Mouse (Mus musculus) urinary bladder, adult 18-20 months (tissue): ENCODE measurements around the gene Serinc5.
A peak's percentile ranks its signal among the peaks of the same experiment; 100 is the strongest.
"Not testable (repeated sequence)": the region's sequence is repeated elsewhere in the genome, so short reads cannot be mapped to it uniquely, and the experiment has no call there.

ENCODE experiments used
- DNase-seq, 2 experiments: peaks; one replicate each; pipeline ENCODE4 v3.0.0; 2022; ENCODE audit warnings: low spot score in 2 of 2, mixed read lengths in 2 of 2

The Serinc5 gene

DNA sequence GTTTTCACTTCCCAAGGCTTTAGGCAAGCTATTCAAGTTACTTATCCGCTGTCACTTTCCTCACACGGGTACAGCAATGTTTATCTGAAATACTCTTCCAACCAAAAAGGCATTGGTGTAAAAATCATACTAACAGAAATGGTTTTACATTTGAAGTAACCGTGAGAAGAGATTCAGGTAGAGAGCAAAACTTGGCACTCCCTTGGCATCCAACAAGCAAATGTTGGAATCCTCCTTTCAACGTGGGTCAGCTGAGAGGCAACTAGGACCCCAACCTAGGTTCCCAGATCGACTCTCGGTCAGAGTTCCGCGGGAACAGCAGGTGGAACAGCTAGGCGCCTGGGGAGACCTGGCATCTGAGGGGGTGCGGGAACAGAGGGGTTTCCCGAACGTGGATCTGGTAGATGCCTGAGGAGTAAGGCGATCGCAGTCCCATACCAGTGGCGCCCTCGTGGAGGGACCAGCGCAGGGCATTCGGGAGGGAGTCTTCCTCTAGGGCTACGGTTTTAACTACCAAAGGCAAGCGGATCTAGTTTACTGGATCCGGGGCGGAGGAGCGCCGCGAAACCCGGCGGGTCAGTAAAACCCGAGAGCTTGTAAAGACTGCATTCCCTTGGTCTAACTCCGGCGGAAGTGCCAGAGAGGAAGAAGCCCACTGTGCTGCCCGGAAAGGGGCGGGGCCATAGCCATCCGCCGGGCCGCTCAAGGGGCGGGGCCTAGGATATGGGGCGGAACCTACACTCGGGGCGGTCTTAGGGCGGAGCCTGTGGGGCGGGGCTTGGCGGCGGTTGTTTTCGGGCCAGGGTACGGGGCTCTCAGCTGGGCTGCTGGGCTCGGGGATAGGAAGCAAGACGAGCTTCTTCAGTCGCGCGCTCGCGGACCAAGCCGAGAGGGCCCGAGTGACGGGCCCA is at the start of gene Serinc5:
Gene Serinc5 (plus strand): TSS at position 781 of the 911 bp plus-strand sequence.
- DNase-seq = peak; percentile 97 to 100

DNA sequence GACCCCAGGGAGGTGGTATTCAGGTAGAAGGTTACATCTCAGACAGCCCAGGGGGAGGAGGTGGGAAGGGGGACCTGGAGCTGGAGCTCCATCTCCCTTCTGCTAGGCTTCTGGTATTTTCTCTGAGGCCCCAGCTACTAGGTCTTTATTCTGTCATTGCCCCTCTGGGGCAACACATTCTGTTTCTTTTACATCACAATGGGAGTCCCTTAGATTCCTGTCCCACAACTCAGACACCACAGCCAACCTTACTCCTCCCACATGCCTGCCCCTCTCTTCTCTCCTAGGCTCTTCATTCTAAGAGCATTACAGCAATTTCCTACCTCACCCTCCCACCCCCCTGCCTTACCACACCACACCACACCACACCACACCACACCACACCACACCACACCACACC is 34.8 kb upstream of the Serinc5 start, which contains the start of gene Spz1:
Gene Spz1 (minus strand): TSS at position 101 of the 400 bp plus-strand sequence.
- no peak for DNase-seq

DNA sequence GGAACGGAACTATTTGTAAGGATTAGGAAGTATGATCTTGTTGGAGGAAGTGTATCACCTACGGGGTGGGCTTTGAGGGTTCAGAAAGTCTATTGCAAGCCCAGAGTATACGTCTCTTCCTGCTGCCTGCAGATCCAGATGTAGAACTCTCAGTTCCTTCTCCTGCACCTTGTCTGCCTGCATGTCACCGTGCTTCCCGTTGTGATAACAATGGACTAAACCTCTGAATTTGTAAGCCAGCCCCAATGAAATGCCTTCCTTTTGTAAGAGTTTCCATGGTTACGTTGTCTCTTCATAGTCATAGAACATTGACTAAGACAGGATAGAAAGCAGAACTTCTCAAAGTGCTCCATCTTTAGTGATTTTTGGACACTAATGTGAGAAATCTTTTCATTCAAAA is 34.2 kb upstream of the Serinc5 start:
- no peak for DNase-seq

DNA sequence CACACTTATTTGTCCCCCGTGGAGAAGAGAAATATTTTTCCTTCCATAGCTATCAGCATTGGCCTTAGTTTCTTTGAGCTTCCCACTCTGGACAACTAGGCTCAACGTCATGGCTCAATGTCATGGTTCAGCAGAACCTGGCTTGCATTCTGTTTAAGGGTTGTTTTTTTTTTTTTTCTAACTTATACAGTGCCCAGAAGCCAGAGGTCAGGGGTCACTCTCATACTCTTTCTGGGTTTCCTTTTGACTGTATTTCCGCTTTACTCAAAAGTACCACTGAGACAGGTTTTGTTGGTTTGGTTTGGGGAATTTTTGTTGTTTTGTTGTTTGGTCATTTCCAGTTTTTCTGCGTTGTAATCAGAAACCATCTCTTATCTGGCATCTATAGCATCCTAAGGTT is 32.7 kb upstream of the Serinc5 start:
- DNase-seq = no peak

DNA sequence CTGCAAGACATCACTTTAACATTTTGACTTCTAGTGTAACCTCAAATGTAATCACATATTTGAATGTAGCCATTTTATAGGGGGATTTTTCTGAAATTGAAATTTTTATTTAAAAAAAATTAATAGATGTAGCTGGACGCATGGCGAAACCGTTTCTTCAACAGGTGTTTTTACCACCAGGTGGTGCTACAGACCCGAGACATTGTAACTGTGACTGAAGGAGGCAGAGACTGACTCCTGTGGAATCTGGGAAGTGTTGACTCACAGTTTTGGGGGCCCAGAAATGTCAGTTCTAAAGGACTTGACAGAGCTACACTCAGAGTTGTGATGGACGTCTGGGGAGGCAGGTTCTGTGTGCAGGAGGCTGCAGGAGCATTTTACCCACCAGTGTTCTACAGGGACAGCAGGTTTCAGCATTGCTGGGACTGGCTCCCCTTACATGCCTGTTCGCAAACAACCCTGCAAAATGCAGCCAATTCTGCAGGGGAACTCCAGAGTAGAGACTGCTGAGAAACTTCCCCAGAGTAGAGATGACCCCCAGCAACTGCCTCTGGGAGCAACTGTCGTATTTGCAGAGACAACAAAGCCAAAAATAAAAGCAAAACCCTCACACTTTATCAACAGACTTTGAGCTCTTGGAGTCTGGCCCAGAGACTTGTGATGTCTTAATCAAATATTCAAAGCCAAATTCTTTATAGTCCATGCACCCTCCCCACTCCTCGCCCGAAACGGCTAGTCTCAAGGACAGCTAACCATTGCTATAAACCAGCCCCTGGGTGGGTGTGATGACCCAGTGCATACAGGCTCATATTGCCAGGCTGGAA is 30.5 kb upstream of the Serinc5 start:
- DNase-seq = peak; percentile 47 to 54

DNA sequence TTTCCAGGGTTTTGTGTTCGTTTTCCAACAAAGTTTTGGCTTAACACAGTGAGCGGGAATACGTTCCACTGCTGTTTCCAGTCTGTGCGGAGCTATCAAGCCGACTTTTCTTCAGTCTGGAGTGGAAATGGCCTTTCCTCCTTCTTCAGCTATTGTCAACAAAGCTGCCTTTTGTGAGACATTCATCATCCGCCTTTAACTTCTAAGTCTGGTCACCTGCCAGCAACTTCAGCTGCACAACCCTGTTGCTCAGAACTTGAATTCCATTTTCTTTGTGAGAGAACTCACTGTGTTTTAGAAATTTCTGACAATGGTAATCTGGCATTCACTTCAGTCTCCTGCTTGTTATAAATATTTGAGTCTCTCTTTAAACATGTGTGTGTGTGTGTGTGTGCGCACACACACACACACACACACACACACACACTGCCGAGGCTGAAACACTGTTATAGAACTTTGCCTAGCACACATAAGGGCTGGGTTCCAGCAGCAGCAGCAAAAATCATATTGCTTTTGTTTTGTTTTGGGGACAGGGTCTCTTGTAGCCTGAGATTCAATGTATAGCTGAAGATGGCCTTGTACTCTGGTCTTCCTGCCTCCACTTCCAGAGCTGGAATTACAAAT is 26.7 kb upstream of the Serinc5 start:
- no peak for DNase-seq

DNA sequence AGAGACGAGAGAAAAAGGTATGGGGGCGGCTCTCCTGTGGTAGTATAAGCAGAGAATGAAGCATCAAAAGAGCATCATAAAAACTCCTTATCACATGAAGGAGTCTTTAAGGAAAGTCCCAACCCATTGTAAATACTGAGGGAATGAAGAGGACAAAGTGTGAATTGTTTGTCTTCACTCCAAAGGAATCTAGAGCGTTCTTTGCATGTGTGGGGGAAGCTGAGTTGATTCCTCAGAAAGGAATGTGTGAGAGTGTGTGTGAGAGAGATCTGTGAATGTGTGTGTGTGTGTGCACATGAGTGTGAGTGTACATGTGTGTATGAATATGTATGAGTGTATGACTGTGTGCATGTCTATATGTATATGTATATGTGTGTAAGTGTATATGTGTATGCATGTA is 22.2 kb upstream of the Serinc5 start:
- no peak for DNase-seq

DNA sequence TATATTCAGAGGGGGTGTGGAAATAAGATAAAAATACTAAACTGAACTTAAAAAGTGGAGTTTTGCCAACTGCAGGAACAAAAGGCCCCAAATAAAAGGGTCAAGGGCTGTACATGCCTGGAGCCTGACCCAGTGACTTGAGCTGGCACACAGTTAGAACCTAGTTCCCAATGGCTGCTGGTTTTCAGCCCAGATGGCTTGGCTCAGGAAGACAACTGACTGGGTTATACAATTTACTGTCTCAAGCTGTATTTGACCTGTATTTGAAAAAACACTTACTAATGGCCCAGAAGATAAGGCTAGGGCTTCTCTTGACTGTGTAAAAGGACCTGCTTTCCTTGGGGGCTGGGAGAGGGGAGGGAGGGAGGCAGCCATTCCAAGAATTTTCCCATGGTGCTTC is 21.6 kb upstream of the Serinc5 start:
- DNase-seq = no peak

DNA sequence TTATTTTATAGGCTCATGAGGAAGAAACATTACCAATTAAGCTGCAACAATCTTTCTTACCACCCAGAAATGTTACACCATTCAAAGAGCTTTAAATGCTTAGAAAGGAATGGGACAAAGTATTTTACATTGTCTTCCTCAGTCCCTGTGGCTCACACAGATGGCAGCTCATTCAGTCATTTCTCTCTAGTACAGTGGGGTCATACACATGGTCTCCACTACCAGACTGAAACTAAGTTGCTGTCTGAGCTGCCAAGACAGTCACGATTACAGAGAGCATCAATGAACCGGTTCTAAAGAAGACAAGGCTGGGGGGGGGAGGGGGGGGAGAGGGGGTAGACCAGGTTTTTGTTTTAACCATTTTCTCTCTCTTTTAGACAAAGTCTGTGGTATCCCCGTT is 19.7 kb upstream of the Serinc5 start:
- no peak for DNase-seq

DNA sequence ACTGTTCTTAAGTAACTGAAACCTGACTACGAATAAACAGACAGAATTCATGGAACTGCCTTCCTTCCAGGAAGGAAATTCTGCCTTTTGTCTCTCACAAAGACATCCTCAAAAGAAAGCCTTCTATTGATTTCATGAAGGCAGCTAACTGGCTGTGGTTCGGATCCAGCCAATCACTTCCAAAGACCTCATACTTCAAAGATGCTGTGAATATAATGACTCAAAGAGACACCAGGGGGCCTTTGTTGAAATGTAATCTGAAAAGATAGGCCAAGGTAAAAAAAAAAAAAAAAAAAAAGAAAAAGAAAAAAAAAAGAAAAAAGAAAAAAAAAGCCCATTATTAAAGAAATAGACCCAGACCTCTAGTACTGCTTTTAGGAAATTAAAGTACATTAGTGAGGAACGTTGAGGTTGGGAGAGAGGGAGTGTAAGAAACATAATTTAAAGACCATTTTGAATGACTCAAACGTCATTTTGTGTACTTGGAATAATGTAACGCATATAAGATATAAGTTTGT is 18.6 kb upstream of the Serinc5 start:
- no peak for DNase-seq

DNA sequence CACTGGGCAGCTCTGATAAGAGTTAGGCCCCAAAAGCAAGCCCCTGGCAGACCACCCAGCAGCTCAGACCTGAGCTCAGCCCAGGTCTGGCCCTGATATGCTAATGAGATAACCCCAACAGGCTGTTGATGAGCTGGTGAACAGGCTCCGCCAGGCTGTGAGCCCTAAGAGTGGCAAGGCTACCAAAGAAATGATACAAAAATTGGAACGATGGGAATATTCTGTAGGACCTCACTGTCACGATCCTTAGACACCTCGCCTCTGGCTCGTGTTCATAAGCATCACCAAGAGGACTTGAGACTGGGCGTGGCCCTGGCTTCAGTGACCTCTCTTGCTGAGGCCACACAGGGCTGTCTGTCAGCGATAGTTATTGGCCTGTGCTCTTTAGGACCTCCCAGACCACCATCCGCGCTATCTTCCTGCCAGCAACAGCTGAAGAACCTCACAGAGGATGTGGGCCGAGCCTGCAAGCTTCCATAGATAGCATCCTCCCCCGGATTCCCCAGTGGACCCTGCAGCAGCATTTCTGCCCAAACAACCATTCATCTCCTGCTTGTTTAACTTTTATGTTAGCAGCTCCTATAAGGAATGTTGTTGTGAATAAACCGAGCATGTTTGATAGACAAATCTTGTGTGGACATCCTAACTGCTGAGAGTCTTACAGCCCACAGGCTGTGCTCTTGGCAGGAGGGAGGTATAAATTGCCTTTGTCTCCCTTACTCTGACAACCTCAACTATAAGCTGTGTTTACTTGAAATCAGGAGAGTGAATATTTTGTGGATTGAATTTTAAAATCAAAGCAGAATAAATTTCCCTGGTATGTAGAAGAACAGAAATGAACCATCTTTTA is 17.9 kb upstream of the Serinc5 start:
- peak in 1 of 2 experiments; percentile 25 for DNase-seq

DNA sequence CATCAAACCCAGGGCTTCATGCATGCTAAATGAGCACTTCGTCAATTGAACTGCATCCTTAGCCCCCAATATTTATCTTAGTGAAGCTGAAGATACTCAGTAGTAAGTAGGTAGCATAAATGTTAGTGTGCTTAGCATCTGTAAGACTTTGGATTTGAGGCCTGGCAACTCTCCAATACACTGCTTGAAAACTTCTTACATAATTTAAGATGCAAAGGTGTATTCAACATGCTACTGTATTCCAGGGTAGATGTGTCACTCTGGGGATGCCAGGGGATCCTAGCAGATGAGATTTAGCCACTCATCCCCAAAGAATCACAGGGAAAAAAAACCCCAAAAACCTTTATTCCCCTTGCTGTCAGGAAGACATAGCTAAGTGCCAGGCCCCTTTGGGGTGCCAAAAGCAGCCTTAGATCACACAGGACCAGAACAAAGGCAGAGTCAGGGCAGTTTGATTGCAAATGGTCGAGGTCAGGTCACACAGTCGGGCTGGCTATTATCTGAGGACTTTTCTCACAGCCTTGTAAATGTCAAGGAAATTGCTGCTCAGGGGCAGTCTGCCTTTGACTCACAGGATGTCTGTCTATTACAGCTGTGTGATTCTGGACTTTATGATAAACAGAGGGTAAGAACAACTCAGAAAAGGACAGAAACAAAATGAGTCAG is 17.0 kb upstream of the Serinc5 start:
- DNase-seq = no peak

DNA sequence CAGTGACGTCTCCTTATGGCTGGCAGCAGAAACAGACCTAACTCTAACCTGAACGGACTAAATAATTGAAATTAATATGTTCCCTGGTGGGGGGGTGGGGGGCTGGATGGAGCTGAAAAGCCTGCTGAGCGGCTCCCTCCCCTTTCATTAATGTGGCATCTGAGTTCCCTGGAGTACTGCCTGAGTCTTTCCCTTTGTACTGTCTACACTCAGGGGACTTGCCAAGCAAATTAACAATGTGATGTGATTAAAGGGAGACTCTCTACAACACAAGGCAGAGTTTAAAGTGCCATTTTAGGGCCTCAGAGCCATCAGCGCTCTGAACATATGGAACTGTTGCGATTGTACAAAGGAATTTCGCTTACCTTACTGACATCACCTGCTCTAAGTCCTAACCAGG is 16.4 kb upstream of the Serinc5 start:
- no peak for DNase-seq

DNA sequence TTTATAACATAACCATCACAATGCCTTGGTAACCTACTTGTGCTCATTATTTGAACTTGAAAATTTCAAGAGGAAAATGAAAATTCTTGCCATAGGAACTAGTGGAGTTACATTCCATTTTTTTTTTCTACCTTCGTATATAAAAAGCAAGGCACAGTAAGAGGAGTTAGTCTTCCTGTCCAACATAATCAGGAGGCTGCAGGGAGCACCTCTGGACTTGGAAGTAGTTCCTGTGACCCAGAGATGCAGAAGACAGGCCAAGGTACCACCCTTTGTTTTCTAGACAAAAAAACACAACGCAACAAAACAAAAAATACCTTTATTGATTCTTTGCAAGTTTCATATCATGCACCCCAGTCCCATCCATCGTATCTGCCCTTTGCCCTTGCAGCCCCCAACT is 16.0 kb upstream of the Serinc5 start:
- no peak for DNase-seq

DNA sequence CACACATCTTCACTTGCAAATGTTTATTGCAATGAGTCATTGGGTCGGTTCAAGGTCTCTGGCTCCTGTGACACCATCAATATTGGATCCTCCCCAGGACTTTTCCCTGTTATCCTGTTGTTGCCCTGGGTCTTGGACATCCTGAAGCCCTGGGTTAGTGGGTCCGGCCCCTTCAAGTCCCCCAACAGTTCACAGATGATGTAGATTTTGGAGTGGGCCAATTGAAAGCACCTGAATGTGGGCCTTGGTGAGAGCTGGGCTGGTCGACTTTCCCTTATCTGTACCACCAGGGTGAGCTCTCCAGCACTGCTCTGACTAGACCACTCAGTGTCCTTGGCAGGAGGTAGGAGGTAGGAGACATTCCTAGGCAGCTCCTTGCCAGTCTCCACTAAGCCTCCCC is 15.5 kb upstream of the Serinc5 start:
- no peak for DNase-seq

DNA sequence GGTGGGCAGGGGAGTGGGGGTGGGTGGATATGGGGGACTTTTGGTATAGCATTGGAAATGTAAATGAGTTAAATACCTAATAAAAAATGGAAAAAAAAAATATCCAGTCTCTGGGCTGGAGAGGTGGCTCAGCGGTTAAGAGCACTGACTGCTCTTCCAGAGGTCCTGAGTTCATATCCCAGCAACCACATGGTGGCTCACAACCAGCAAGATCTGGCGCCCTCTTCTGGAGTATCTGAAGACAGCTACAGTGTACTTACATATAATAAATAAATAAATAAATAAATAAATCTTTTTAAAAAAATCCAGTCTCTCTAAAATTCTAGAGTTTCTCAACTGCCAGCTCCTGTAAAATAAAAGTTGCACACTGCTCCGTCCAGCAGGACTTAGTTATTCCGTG is 5.6 kb upstream of the Serinc5 start:
- DNase-seq = not testable (repeated sequence)

DNA sequence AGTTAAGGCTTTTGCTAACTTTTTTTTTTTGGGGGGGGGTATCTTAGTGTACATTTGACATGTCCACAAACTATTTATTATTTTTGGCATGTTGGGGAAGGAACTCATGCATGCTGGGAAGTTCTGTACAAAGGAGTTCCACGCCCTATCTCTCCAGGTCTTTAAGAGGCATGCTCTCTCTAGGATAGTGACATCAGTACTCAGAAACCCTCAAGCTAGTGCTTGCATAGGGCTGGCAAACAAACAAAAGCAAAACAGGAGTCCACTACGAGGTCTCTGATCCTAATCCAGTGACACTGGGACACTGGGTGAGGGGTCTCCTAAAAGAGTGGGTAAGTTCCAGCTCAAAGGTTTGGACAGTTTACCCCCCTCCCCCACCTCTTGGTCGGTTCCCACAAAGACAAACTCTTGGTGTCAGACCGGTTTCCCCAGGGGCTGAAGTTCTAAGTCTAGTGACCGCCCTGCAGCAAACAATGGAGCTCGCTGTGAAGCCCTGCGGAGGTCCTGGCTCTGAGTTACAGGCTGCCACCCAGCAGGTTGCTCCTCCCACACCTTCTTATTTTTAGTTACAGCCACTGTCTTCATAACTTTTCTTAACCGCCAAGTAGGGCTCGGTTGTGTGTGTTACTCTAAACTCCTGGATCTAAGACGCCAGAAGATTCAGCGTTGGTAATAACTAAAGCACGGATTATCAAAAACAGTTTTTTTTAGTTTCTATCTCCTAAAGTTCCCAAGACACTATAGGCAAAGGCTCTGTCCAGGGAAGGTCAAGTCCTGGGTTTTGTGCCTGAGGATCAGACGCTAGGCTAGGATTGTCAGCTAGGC is 1.2 kb upstream of the Serinc5 start:
- peak; percentile 43 to 59 for DNase-seq

DNA sequence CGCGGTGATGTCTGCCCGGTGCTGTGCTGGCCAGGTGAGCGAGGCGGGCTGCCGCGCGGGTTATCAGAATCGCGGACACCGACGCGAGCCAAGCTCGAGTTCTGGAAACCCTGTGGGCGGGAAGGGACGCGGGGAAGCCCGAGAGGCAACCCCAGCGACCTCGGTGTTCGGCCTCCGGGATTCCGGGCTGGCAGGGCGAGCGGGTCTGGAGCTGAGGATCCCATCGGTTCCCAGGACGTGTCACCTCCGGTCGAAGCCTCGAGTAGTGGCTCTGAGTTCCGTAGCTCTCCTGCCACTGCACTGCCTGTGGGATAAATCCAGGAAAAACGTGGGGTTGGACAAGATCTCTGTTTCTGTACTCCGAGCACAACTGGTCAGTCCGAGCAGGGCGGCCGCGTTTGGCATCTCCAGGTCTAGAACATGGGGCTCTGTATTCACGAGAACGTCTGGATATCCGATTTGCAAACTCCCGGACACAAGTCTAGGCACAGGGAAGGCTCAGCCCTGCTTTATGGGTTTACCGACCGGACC is 428 bp downstream of the Serinc5 start:
- DNase-seq = no peak

DNA sequence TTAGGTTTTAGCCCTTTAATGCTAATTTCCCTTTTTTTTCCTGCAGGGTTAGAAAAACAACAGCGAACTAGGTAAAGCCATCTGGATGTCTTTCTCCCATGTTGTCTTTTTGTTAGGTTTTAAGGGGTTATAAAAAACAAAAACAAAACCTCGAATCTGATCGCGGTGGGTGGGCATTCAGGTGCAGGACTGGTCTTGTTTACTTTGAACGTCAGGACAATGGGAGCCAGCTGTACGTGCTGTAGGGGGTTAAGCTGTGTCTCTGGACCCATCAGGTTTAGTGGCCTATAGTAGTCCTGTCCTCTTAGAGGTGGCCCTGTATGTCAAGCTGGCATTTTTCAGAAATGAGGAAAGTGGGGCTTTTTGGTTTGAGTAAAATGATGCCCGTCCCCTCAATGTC is 1.0 kb downstream of the Serinc5 start:
- DNase-seq = no peak
